Mouse (Mus musculus): Measurements from ENCODE around the gene Casc3. TPM values are rescaled to one million over a fixed set of nuclear protein-coding genes. Genes with fewer than 3 reads are reported as not detected.
"Not testable (repeated sequence)": the region's sequence is repeated elsewhere in the genome, so short reads cannot be mapped to it uniquely, and the experiment has no call there.

Casc3 gene
- polyA plus RNA-seq, 1 experiment from 2014 or later: 50.2 TPM

DNA sequence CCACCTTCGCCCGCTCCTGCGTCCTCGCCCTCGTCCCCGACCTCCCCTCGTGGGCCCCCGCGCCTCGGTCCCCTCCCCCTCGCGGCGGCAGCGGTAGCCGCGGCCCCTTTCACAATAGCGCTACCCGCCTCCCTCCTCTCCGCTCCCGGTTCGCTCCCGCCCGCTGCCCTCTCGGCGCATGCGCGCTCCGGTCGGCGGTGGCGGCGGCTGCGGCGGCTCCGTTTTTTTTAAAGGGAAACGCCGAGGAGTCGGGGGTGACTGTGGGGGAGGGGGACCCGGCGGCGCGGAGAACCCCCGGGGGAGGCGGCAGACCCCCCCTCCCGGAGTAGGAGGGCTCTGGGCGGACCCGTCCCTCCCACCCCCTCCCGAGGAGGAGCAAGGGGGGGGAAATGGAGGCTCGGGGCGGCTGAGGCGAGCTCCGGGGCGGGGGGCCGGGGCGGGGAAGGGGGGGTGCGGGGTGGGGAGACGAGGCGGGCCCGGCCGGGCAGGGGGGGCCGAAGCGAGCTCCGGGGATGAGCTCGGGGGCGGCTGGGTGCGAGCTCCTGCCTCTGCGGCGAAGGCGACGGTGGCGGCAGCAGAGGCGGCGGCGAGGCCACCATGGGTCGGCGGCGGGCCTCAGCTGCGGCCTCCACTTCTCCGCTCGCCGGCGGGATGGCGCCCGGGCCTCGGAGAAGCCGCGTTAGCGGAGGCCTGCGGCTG, 9.5 kb upstream of the Casc3 start, which contains the start of gene Msl1:
Gene Msl1, plus strand, starts transcription at position 502 of the 699 bp plus-strand sequence.
- Histone ChIP-seq H3K4me1 (replicated peaks) (peaks cover 45% of the 10 kb centered on the region), H3K9ac (peak within 1 kb of the TSS; percentile 100), H3K4me2 (peak within 1 kb of the TSS; percentile 99), H3K4me3 (peak within 1 kb of the TSS; percentile 100), H3K27ac (peak within 1 kb of the TSS; percentile 100), H3K9me3 (no peaks in the 10 kb centered on the region), H3K36me3 (peaks cover 12% of the 10 kb centered on the region), H3K27me3 (no peaks in the 10 kb centered on the region)
- 1% methylated on average over 67 of the region's 89 CpGs for WGBS
- ATAC-seq (ENCODE audit: low FRiP score): peak; percentile 44; the same call in 1 of the 2 replicates

DNA sequence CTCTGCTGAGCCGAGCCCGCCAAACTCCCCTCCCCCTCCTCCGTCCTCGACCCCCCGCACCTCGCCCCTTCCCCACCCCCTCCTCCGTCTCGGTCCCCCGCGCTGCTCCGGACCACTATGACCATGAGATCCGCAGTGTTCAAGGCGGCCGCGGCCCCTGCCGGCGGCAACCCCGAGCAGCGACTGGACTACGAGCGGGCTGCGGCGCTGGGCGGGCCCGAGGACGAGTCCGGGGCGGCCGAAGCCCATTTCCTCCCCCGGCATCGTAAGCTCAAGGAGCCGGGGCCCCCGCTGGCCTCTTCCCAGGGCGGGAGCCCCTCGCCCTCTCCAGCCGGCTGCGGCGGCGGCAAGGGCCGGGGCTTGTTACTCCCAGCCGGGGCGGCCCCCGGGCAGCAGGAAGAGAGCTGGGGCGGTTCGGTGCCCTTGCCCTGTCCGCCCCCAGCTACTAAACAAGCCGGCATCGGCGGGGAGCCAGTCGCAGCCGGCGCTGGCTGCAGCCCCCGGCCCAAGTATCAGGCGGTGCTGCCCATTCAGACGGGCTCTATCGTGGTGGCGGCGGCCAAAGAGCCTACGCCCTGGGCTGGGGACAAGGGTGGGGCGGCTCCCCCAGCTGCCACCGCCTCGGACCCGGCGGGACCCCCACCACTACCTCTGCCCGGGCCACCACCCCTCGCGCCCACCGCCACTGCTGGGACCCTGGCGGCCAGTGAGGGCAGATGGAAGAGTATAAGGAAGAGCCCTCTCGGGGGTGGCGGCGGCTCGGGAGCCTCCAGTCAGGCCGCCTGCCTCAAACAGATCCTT, 8.8 kb upstream of the Casc3 start:
- peak overlapping the region; percentile 100 for H3K27ac ChIP-seq
- under 1% methylated on average over 59 of the region's 74 CpGs for WGBS
- peaks cover 50% of the 10 kb centered on the region for H3K4me1 ChIP-seq (replicated peaks)
- peak; percentile 56 for ATAC-seq (ENCODE audit: low FRiP score)
- H3K27me3 ChIP-seq: no peaks in the 10 kb centered on the region
- H3K36me3 ChIP-seq: peaks cover 19% of the 10 kb centered on the region
- H3K9me3 ChIP-seq: no peaks in the 10 kb centered on the region
- H3K4me2 ChIP-seq: peak overlapping the region; percentile 99
- peak overlapping the region; percentile 100 for H3K4me3 ChIP-seq
- peak overlapping the region; percentile 100 for H3K9ac ChIP-seq

DNA sequence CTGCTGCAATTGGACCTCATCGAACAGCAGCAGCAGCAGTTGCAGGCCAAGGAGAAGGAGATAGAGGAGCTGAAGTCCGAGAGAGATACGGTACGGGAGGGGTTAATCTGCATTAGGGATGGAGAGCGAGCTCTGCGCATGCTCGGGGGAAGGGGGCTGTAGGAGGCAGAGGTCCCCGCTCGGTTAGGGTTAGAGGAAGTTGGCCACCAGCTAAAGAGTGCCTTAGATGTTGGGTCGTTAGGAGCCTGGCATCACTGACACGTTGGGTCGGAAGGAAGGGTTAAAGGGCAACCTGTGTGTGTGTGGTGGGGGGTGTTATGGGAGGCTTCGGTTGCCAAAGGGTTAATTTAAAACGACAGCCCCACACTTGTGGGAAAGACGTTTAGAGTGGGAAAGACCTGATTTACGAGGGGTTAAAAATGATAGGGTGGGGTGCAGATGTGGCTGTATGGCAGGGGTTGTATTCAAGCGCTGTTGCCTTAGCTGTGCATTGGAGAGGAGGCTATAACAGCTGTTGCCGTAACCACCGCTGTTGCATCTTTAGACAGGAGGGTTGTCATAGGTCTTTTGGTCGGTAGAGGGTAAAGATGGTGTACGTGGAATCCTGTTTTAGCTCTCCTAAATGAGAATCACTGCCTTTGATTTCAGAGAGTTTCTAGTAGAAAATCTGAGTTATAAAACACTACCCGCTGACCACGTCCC, 8.0 kb upstream of the Casc3 start:
- H3K4me1 ChIP-seq (replicated peaks): peaks cover 54% of the 10 kb centered on the region
- 3% methylated on average over 23 of the region's 23 CpGs for WGBS
- peaks cover 27% of the 10 kb centered on the region for H3K36me3 ChIP-seq
- no peaks in the 10 kb centered on the region for H3K9me3 ChIP-seq
- H3K4me3 ChIP-seq: peak overlapping the region; percentile 100
- peak overlapping the region; percentile 100 for H3K27ac ChIP-seq
- H3K9ac ChIP-seq: peak overlapping the region; percentile 100
- ATAC-seq (ENCODE audit: low FRiP score): peak; percentile 57
- H3K27me3 ChIP-seq: no peaks in the 10 kb centered on the region
- peak overlapping the region; percentile 99 for H3K4me2 ChIP-seq

DNA sequence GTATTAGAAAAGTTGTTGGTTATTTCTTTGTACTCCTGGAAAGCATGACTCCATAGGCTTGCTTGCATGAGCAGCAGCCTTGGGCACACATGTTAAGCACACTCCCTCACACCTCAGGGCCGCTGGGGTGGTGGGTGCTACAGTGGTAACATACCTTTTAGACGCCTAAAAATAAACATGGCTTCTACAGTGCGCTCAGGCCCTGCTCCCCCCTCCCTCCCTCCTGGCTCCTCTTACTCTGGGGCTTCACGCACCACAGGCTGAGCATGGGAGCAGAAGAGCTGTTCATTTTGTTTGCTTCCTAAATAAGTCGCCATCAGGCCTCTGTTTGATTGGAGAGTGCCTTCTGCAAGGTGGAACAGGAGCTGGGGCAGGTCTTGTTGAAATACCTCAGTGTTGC, 7.4 kb upstream of the Casc3 start:
- Histone ChIP-seq H3K4me3 (peak overlapping the region; percentile 100), H3K27ac (peak overlapping the region; percentile 100), H3K9ac (peak overlapping the region; percentile 100), H3K4me1 (replicated peaks) (peaks cover 51% of the 10 kb centered on the region), H3K4me2 (peak overlapping the region; percentile 99), H3K9me3 (no peaks in the 10 kb centered on the region), H3K36me3 (peaks cover 33% of the 10 kb centered on the region), H3K27me3 (no peaks in the 10 kb centered on the region)
- no peak for ATAC-seq (ENCODE audit: low FRiP score)
- 7% methylated on average over 5 of the region's 5 CpGs for whole genome bisulfite sequencing

DNA sequence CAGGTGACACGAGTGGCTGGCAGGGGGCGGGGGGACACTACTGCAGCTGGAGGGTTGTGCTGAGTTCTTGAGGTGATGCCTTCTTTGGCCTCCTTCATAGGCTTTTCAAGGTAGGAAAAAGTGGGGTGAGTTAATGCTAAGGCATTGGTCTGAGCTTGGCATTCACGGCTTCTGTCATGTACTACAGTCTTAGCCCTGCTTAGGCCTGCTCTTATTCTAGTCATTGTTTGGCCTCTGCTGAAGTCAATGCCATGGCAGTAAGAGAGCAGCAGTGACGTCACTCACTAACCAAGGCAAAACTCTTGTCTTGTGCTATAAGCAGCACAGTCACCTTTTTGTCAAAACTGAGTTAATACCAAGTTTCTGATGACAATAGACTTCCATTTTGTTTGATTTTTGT, 6.8 kb upstream of the Casc3 start:
- H3K4me1 ChIP-seq (replicated peaks): peaks cover 47% of the 10 kb centered on the region
- peak overlapping the region; percentile 100 for H3K9ac ChIP-seq
- no peaks in the 10 kb centered on the region for H3K27me3 ChIP-seq
- H3K4me2 ChIP-seq: peak overlapping the region; percentile 99
- ATAC-seq (ENCODE audit: low FRiP score): no peak
- H3K9me3 ChIP-seq: no peaks in the 10 kb centered on the region
- WGBS: 45% methylated on average over 4 of the region's 4 CpGs
- peak overlapping the region; percentile 100 for H3K4me3 ChIP-seq
- H3K27ac ChIP-seq: peak overlapping the region; percentile 100; the same call in 1 of the 2 replicates
- H3K36me3 ChIP-seq: peaks cover 39% of the 10 kb centered on the region

DNA sequence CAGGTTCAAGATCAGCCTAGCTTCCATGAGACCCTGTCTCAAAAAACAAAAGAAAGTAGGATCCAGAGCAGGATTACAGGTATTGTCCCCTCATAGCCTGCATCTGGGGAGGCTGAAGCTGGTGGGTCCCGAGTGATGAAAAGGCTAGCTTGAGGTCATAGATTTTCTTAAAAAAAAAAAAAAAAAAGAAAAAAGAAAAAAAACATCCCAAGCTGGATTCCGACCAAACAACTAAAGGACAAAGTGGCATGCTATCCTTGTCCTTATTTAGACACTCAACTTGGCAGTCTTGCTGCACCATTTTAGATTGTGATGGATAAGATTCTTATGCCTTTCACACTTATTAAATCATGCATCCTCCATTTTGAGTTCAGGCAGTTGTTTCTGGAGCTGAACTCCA, 3.7 kb downstream of the Casc3 start:
- Histone ChIP-seq H3K27ac (peak overlapping the region; percentile 100), H3K4me1 (replicated peaks) (peaks cover 34% of the 10 kb centered on the region), H3K36me3 (peaks cover 66% of the 10 kb centered on the region), H3K9me3 (no peaks in the 10 kb centered on the region), H3K27me3 (no peaks in the 10 kb centered on the region), H3K4me3 (no peak overlapping the region), H3K9ac (peak overlapping the region; percentile 36; the same call in 1 of the 2 replicates), H3K4me2 (peak overlapping the region; percentile 78)
- 92% methylated on average over 2 of the region's 2 CpGs for WGBS
- no peak for ATAC-seq (ENCODE audit: low FRiP score)

DNA sequence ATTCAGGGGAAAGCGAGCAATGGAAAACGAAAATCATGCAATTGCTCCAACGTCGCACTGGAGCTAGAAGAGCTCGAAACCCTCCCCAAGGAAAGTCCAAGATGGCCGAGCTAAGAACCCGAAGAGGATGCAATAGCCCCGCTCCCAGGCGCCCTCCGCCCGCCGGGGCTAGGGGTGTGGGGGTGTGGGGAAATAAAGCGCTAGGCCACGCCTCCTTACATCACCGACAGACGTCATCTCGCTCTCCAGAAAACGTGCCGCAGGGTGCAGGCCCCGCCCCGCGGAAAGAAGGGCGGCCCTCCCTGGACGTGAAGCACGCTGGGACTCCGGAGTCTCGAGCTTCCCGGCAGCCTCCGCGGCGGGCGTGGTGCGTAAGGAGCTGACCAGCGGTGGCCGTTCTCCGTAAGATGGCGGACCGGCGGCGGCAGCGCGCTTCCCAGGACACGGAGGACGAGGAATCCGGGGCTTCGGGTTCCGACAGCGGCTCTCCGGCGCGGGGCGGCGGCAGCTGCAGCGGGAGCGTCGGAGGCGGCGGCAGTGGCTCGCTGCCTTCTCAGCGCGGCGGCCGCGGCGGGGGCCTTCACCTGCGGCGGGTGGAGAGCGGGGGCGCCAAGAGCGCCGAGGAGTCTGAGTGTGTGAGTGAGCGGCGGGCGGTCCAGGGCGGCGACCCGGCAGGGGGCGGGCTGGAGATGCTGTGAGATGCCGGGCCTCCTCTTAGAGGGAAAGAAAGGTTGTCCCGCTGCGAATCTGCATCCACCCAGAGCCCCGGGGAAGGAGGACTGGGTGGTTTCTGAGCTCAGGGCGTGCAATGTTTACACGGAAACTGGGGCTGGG, 5.0 kb downstream of the Casc3 start:
- Histone ChIP-seq H3K4me1 (replicated peaks) (peaks cover 34% of the 10 kb centered on the region), H3K9ac (peak overlapping the region; percentile 96), H3K9me3 (no peaks in the 10 kb centered on the region), H3K36me3 (peaks cover 66% of the 10 kb centered on the region), H3K4me2 (peak overlapping the region; percentile 78), H3K27me3 (no peaks in the 10 kb centered on the region), H3K4me3 (peak overlapping the region; percentile 93), H3K27ac (peak overlapping the region; percentile 100)
- ATAC-seq (ENCODE audit: low FRiP score): peak; percentile 98
- WGBS: under 1% methylated on average over 80 of the region's 84 CpGs

DNA sequence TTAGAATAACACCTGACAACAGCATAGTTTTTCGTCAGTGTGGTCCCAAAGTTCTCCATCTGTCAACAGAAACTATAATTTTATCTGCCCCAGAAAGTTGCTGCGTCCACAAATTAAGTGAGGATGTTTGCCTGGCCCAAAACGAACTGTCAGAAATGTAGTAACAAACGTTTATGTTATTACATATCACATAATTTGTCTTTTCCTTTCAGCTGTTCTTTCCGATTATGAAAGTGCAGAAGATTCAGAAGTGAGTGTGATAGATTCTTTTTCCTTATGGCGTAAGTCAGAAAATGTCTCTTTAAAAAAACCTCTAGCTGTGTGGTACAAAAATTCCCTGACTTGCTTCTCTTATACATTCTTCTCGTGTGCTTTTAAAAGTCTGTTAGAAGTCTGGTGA, 6.0 kb downstream of the Casc3 start:
- Histone ChIP-seq H3K36me3 (peaks cover 64% of the 10 kb centered on the region), H3K9ac (peak overlapping the region; percentile 96), H3K9me3 (no peaks in the 10 kb centered on the region), H3K4me2 (peak overlapping the region; percentile 78), H3K4me3 (peak overlapping the region; percentile 93), H3K4me1 (replicated peaks) (peaks cover 34% of the 10 kb centered on the region), H3K27ac (peak overlapping the region; percentile 100), H3K27me3 (no peaks in the 10 kb centered on the region)
- no peak for ATAC-seq (ENCODE audit: low FRiP score)
- 77% methylated on average over 7 of the region's 7 CpGs for WGBS

DNA sequence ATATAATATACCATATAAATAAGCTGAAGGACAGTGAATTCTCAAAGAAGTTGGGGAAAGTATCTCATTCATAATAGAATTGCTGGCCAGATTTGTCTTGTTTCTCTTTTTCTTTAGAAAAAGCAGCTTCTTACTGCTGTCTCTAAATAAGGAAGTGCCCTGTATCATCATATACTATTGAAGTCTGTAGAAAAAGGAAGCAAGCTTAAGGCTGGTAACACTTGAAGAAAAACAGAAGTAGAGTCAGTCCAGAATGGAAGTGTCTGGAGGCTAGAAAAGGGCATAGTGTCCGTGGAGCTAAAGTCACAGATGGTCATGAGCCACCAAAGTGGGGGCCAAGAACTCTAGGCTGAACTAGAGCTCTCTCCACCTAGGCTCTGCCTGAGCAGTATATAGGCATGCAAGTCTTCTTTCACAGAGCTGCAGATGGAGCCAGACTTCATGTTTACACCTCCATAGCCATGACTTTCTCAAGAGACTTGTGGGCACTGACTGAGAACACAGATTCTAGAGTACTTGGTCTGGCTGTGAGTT, 12.1 kb downstream of the Casc3 start:
- H3K36me3 ChIP-seq: peaks cover 90% of the 10 kb centered on the region
- WGBS: 95% methylated on average over 1 of the region's 1 CpGs

DNA sequence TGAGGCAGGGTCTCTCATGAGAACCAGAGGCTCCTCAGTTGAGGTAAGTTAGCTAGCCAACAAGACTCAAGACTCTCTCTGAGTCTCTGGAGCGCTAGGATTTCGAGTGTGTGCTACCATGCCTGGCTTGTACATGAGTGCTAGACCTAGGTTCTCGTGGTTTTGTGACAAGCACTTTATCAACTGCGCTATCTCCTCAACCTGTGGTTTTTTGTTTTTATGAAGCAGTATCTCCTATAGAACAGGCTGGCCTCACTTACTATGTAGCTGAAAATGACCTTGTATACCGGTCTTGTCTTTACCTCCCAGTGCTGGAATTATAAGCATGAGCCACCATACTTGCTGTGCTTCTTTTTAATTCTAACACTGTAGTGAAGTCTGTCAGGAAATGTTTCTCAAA, 16.3 kb downstream of the Casc3 start:
- Histone ChIP-seq H3K27me3 (no peaks in the 10 kb centered on the region), H3K9me3 (no peaks in the 10 kb centered on the region), H3K36me3 (peaks cover 92% of the 10 kb centered on the region), H3K4me1 (replicated peaks) (no peaks in the 10 kb centered on the region), H3K27ac (no peak overlapping the region), H3K4me2 (no peak overlapping the region), H3K9ac (no peak overlapping the region), H3K4me3 (no peak overlapping the region)
- 98% methylated on average over 5 of the region's 5 CpGs for WGBS
- ATAC-seq (ENCODE audit: low FRiP score): no peak

More for the DNA sequence above, 12.1 kb downstream of the Casc3 start:
- no peak overlapping the region for H3K4me2 ChIP-seq
- no peak overlapping the region for H3K9ac ChIP-seq
- no peaks in the 10 kb centered on the region for H3K27me3 ChIP-seq
- no peak overlapping the region for H3K4me3 ChIP-seq
- H3K27ac ChIP-seq: no peak overlapping the region
- H3K4me1 ChIP-seq (replicated peaks): peaks cover 6% of the 10 kb centered on the region
- no peak for ATAC-seq (ENCODE audit: low FRiP score)
- H3K9me3 ChIP-seq: no peaks in the 10 kb centered on the region

DNA sequence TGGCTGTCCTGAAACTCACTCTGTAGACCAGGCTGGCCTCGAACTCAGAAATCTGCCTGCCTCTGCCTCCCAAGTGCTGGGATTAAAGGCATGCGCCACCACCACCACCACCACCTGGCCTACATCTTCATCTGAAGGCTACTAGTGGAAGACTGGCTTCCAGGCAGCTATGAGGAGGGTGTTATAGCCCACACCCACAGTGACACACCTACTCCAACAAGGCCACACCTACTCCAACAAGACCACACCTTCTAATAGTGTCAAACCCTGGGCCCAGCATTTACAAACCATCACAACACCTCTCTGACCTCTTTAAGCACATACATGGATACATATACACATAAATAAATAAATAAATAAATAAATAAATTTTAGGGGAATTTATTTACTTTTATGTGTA, 21.4 kb downstream of the Casc3 start:
- H3K9ac ChIP-seq; ATAC-seq (ENCODE audit: low FRiP score); H3K4me3 ChIP-seq; H3K4me1 ChIP-seq (replicated peaks); H3K27me3 ChIP-seq; H3K27ac ChIP-seq; H3K9me3 ChIP-seq; H3K4me2 ChIP-seq: not testable (repeated sequence)
- WGBS: 98% methylated on average over 2 of the region's 2 CpGs
- H3K36me3 ChIP-seq: peaks cover 91% of the 10 kb centered on the region
